Mouse (Mus musculus): Measurements from ENCODE around the gene Grik3.
A peak's percentile ranks its signal among the peaks of the same experiment; 100 is the strongest.

Gene Grik3

GRCm38 (mm10) chr4:125492122-125492505, 1.6 kb downstream of the Grik3 start:
- DNase-seq (ENCODE audit: low read depth, low spot score): no peak

GRCm38 (mm10) chr4:125492706-125493105, 2.2 kb downstream of the Grik3 start:
- DNase-seq (ENCODE audit: low read depth, low spot score): no peak

GRCm38 (mm10) chr4:125493124-125493523, 2.6 kb downstream of the Grik3 start:
- DNase-seq (ENCODE audit: low read depth, low spot score): no peak

GRCm38 (mm10) chr4:125495477-125495876, 5.0 kb downstream of the Grik3 start:
- DNase-seq (ENCODE audit: low read depth, low spot score): no peak

GRCm38 (mm10) chr4:125497001-125497400, 6.5 kb downstream of the Grik3 start:
- DNase-seq (ENCODE audit: low read depth, low spot score): no peak

- no peak for DNase-seq (ENCODE audit: low read depth, low spot score)
Observed at GRCm38 (mm10) chr4:125497471-125497870, 7.0 kb downstream of the Grik3 start.

GRCm38 (mm10) chr4:125498866-125499265, 8.4 kb downstream of the Grik3 start:
- DNase-seq (ENCODE audit: low read depth, low spot score): no peak

GRCm38 (mm10) chr4:125502861-125503260, 12.4 kb downstream of the Grik3 start:
- DNase-seq (ENCODE audit: low read depth, low spot score): no peak

- DNase-seq (ENCODE audit: low read depth, low spot score): no peak
Observed at GRCm38 (mm10) chr4:125512434-125512833, 21.9 kb downstream of the Grik3 start.

- DNase-seq (ENCODE audit: low read depth, low spot score): no peak
Observed at GRCm38 (mm10) chr4:125515646-125516045, 25.1 kb downstream of the Grik3 start.

- DNase-seq (ENCODE audit: low read depth, low spot score): no peak
Observed at GRCm38 (mm10) chr4:125516612-125517011, 26.1 kb downstream of the Grik3 start.

- DNase-seq (ENCODE audit: low read depth, low spot score): peak; percentile 17
Observed at GRCm38 (mm10) chr4:125518861-125519260, 28.4 kb downstream of the Grik3 start.

- no peak for DNase-seq (ENCODE audit: low read depth, low spot score)
Observed at GRCm38 (mm10) chr4:125522931-125523330, 32.4 kb downstream of the Grik3 start.

GRCm38 (mm10) chr4:125525266-125525665, 34.8 kb downstream of the Grik3 start:
- DNase-seq (ENCODE audit: low read depth, low spot score): no peak

- peak; percentile 63 for DNase-seq (ENCODE audit: low read depth, low spot score)
Observed at GRCm38 (mm10) chr4:125526425-125526824, 35.9 kb downstream of the Grik3 start.

GRCm38 (mm10) chr4:125533965-125534364, 43.5 kb downstream of the Grik3 start:
- DNase-seq (ENCODE audit: low read depth, low spot score): no peak

GRCm38 (mm10) chr4:125534449-125534848, 43.9 kb downstream of the Grik3 start:
- DNase-seq (ENCODE audit: low read depth, low spot score): peak; percentile 25

- peak; percentile 61 for DNase-seq (ENCODE audit: low read depth, low spot score)
Observed at GRCm38 (mm10) chr4:125534991-125535401, 44.5 kb downstream of the Grik3 start.

- DNase-seq (ENCODE audit: low read depth, low spot score): no peak
Observed at GRCm38 (mm10) chr4:125535465-125535864, 45.0 kb downstream of the Grik3 start.

- DNase-seq (ENCODE audit: low read depth, low spot score): no peak
Observed at GRCm38 (mm10) chr4:125535977-125536376, 45.5 kb downstream of the Grik3 start.

- no peak for DNase-seq (ENCODE audit: low read depth, low spot score)
Observed at GRCm38 (mm10) chr4:125538301-125538965, 47.9 kb downstream of the Grik3 start.

- DNase-seq (ENCODE audit: low read depth, low spot score): no peak
Observed at GRCm38 (mm10) chr4:125539617-125540016, 49.1 kb downstream of the Grik3 start.

GRCm38 (mm10) chr4:125543171-125543570, 52.7 kb downstream of the Grik3 start:
- no peak for DNase-seq (ENCODE audit: low read depth, low spot score)

Measured in forelimb bud, embryonic 11.5 days (tissue).